Mouse (Mus musculus) intestine, embryonic 14.5 days (tissue): ENCODE results near the gene Dnmbp. TPM values are rescaled to one million over a fixed set of nuclear protein-coding genes. Genes with fewer than 3 reads are reported as not detected.

Source experiments
- ATAC-seq: fragments of 200-750 bp; cut with Nextera tagmentation; replicated peaks from 2 replicates; pipeline ENCODE4 v1.8.0; 2017; ENCODE audit warnings: low read depth, moderate number of reproducible peaks, moderate TSS enrichment, moderate library complexity; ENCODE audit not compliant: low FRiP score, low TSS enrichment
- DNase-seq: peaks from one replicate; pipeline ENCODE4 v3.0.0-alpha.2; 2018; ENCODE audit warnings: low spot score
- H3K27ac ChIP-seq: fragments of 300-500 bp; sonication (generic); 2 replicates; pipeline ENCODE4 v1.5.1; 2014; ENCODE audit warnings: low read depth, mild to moderate bottlenecking, control low read depth
- H3K27me3 ChIP-seq: fragments of 300-500 bp; sonication (generic); replicated peaks from 2 replicates; pipeline ENCODE4 v1.6.1; 2014; ENCODE audit warnings: low read length, control low read depth; ENCODE audit not compliant: control insufficient read depth, insufficient read depth
- H3K36me3 ChIP-seq: fragments of 300-500 bp; sonication (generic); 2 replicates; pipeline ENCODE4 v1.6.1; 2014; ENCODE audit warnings: low read length, control low read depth; ENCODE audit not compliant: control insufficient read depth, insufficient read depth
- H3K4me1 ChIP-seq: fragments of 300-500 bp; sonication (generic); replicated peaks from 2 replicates; pipeline ENCODE4 v1.6.1; 2014; ENCODE audit warnings: low read length, control low read depth, mixed read lengths; ENCODE audit not compliant: control insufficient read depth, insufficient read depth
- H3K4me2 ChIP-seq: fragments of 300-500 bp; sonication (generic); 2 replicates; pipeline ENCODE4 v1.6.1; 2014; ENCODE audit warnings: low read length
- H3K4me3 ChIP-seq: fragments of 300-500 bp; sonication (generic); 2 replicates; pipeline ENCODE4 v1.5.1; 2014; ENCODE audit warnings: low read depth, low read length, control low read depth, mixed read lengths
- H3K9ac ChIP-seq: fragments of 300-500 bp; sonication (generic); 2 replicates; pipeline ENCODE4 v1.6.1; 2014; ENCODE audit warnings: mild to moderate bottlenecking, low read length
- H3K9me3 ChIP-seq: fragments of 300-500 bp; sonication (generic); 2 replicates; pipeline ENCODE4 v1.6.1; 2016; ENCODE audit warnings: low read length, control low read depth; ENCODE audit not compliant: control insufficient read depth
- WGBS: fragments of 180-500 bp; shearing (Covaris S2); extraction: QIAGEN DNeasy Blood & Tissue Kit; methylation state at CpG from one replicate; pipeline ENCODE4 v1.1.7; 2014; 5-methylcytosine and 5-hydroxymethylcytosine counted together
- polyA plus RNA-seq: library from polyadenylated mRNA; unstranded; fragments of >200 nt; fragmentation: Nextera tagmentation; extraction: Ambion mirVana; gene quantifications from 2 replicates; pipeline ENCODE4 v1.2.1, GENCODE M21; 2014

The Dnmbp gene
- polyA plus RNA-seq, 1 experiment from 2014 or later: 37.5 TPM

DNA sequence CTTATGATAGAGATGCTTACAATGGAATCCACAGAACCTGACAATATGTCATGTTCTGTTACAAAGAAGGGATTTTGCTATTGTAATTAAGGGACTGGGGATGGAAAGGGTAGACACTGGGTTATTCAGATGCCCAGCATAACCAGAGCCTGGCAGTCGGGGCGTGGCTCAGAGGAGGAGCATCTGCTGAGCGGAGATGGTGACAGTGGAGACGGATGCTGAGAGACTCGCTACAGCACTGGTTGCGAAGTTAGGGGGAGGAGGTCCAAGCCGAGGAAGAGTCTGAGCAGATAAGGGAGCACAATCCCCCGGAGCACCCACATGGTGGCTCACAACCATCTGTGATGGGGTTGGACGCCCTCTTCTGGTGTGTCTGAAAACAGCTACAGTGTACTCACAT, 96.8 kb downstream of the Dnmbp start:
- ATAC-seq: no peak
- Histone ChIP-seq H3K27me3 (no peaks in the 10 kb centered on the region), H3K4me2 (no peak overlapping the region), H3K9me3 (no peaks in the 10 kb centered on the region), H3K27ac (no peak overlapping the region), H3K4me1 (peaks cover 3% of the 10 kb centered on the region; the same call in 1 of the 2 replicates), H3K9ac (no peak overlapping the region), H3K36me3 (peaks cover 40% of the 10 kb centered on the region), H3K4me3 (no peak overlapping the region)
- no peak for DNase-seq
- WGBS: 87% methylated on average over 9 of the region's 9 CpGs

DNA sequence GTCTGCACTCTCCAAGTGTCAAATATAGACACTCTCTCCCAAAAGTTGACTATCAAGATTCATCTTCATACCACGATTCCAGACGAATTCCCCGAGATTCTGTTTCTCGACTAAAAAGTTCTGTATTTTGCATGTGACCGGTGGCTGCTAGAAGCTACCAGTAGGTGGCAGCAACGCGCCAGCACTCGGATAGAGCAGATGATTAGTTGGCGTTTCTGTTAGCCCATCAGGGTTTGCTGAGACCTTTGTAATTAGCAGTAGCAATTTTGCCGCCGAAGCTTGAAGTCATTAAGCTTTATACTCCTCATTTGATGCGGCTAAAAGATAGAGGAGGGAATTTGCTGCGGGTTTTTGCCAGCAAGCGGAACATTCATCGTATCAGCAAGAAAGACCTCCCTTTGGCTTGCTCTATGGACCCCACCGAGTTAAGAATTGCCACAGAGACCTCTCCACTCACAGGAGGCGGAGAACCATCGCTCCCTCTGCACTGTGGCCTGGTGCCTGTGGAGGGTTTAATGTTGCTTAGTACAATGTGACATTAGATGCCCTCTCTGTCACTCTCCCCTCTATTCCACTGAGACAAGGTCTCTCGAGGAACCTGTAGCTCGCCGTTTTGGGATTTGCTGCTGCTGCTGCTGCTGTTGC, 107.4 kb downstream of the Dnmbp start:
- no peaks in the 10 kb centered on the region for H3K36me3 ChIP-seq
- no peaks in the 10 kb centered on the region for H3K9me3 ChIP-seq
- H3K4me3 ChIP-seq: no peak overlapping the region
- H3K27ac ChIP-seq: no peak overlapping the region
- no peaks in the 10 kb centered on the region for H3K27me3 ChIP-seq
- H3K4me2 ChIP-seq: no peak overlapping the region
- DNase-seq (peak; percentile 87), ATAC-seq (no peak)
- no peak overlapping the region for H3K9ac ChIP-seq
- 34% methylated on average over 21 of the region's 21 CpGs for WGBS
- H3K4me1 ChIP-seq: no peaks in the 10 kb centered on the region

GRCm38 (mm10) chr19:43826855-43827254, 113.1 kb downstream of the Dnmbp start:
- WGBS: 60% methylated on average over 8 of the region's 8 CpGs
- no peaks in the 10 kb centered on the region for H3K36me3 ChIP-seq
- H3K27ac ChIP-seq: no peak overlapping the region
- no peaks in the 10 kb centered on the region for H3K4me1 ChIP-seq
- H3K9me3 ChIP-seq: no peaks in the 10 kb centered on the region
- DNase-seq (no peak), ATAC-seq (0 out of 2 replicates have a peak, but pooled peaks have one; percentile 47)
- H3K4me3 ChIP-seq: no peak overlapping the region
- H3K27me3 ChIP-seq: no peaks in the 10 kb centered on the region
- H3K9ac ChIP-seq: no peak overlapping the region
- no peak overlapping the region for H3K4me2 ChIP-seq

- WGBS: 35% methylated on average over 14 of the region's 14 CpGs
- peak overlapping the region; percentile 29 for H3K4me2 ChIP-seq
- H3K9ac ChIP-seq: no peak overlapping the region
- H3K36me3 ChIP-seq: no peaks in the 10 kb centered on the region
- no peaks in the 10 kb centered on the region for H3K27me3 ChIP-seq
- H3K4me1 ChIP-seq: peaks cover 10% of the 10 kb centered on the region
- 0 out of 2 replicates have a peak overlapping the region, but pooled peaks have one; percentile 1 for H3K4me3 ChIP-seq
- no peak for ATAC-seq
- H3K9me3 ChIP-seq: no peaks in the 10 kb centered on the region
- H3K27ac ChIP-seq: peak overlapping the region; percentile 47
- no peak for DNase-seq
Measured at GRCm38 (mm10) chr19:43815661-43816414, 124.2 kb downstream of the Dnmbp start.

- Histone ChIP-seq H3K4me1 (peaks cover 10% of the 10 kb centered on the region), H3K27me3 (no peaks in the 10 kb centered on the region), H3K36me3 (no peaks in the 10 kb centered on the region), H3K9me3 (no peaks in the 10 kb centered on the region), H3K27ac (no peak overlapping the region), H3K4me2 (no peak overlapping the region), H3K9ac (no peak overlapping the region), H3K4me3 (no peak overlapping the region)
- 70% methylated on average over 10 of the region's 10 CpGs for WGBS
- ATAC-seq (peak; percentile 66; the same call in 1 of the 2 replicates), DNase-seq (no peak)
Measured at GRCm38 (mm10) chr19:43813315-43813714, 126.7 kb downstream of the Dnmbp start.

- DNase-seq (no peak), ATAC-seq (no peak)
- Histone ChIP-seq H3K9ac (no peak overlapping the region), H3K27ac (no peak overlapping the region), H3K4me3 (no peak overlapping the region), H3K4me1 (peaks cover 10% of the 10 kb centered on the region), H3K4me2 (no peak overlapping the region), H3K27me3 (no peaks in the 10 kb centered on the region), H3K9me3 (no peaks in the 10 kb centered on the region), H3K36me3 (no peaks in the 10 kb centered on the region)
- WGBS: 86% methylated on average over 4 of the region's 4 CpGs
Measured at GRCm38 (mm10) chr19:43811419-43811818, 128.6 kb downstream of the Dnmbp start.

DNA sequence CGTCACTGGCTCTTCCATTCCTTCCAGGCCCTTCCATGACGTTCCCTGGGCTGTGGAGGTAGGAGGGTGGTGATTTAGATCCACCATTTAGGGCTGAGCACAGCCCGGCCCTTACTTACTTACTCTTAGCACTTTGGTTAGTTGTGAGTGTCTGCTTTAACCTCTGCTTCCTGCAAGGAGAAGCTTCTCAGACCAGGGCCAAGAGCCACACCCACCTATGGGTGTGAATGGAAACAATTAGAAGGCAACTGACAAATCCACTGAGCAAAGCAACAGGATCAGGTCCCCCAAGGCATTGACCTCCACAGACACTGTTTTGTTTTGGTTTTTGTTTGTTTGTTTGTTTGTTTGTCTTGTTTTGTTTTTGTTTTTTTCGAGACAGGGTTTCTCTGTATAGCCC, 130.7 kb downstream of the Dnmbp start:
- no peaks in the 10 kb centered on the region for H3K4me1 ChIP-seq
- DNase-seq: peak; percentile 48

GRCm38 (mm10) chr19:43803866-43804265, 136.1 kb downstream of the Dnmbp start:
- H3K9me3 ChIP-seq: no peaks in the 10 kb centered on the region
- DNase-seq: peak; percentile 25
- H3K4me2 ChIP-seq: no peak overlapping the region
- H3K27me3 ChIP-seq: no peaks in the 10 kb centered on the region
- no peaks in the 10 kb centered on the region for H3K4me1 ChIP-seq
- no peak overlapping the region for H3K4me3 ChIP-seq
- ATAC-seq: no peak
- 88% methylated on average over 10 of the region's 10 CpGs for WGBS
- no peak overlapping the region for H3K27ac ChIP-seq
- no peaks in the 10 kb centered on the region for H3K36me3 ChIP-seq
- H3K9ac ChIP-seq: no peak overlapping the region

More for the DNA sequence above, 130.7 kb downstream of the Dnmbp start:
- no peak overlapping the region for H3K4me3 ChIP-seq
- H3K9ac ChIP-seq: no peak overlapping the region
- H3K36me3 ChIP-seq: no peaks in the 10 kb centered on the region
- H3K27me3 ChIP-seq: no peaks in the 10 kb centered on the region
- 49% methylated on average over 4 of the region's 4 CpGs for WGBS
- no peaks in the 10 kb centered on the region for H3K9me3 ChIP-seq
- no peak overlapping the region for H3K27ac ChIP-seq
- no peak for ATAC-seq
- no peak overlapping the region for H3K4me2 ChIP-seq
